Mouse (Mus musculus) 3T3-L1 (cell line): ENCODE data around the gene Arhgef11.

Experiments
- DNase-seq: peaks from one replicate; pipeline ENCODE4 v3.0.0-alpha.2; 2015; ENCODE audit warnings: low read depth, low spot score

Gene Arhgef11

GRCm38 (mm10) chr3:87761408-87762375 lies 144.3 kb downstream of the Arhgef11 start:
- peak; percentile 83 for DNase-seq

- no peak for DNase-seq
Measured at GRCm38 (mm10) chr3:87763202-87763601, 145.8 kb downstream of the Arhgef11 start.

GRCm38 (mm10) chr3:87763683-87764289 lies 146.4 kb downstream of the Arhgef11 start:
- DNase-seq: peak; percentile 93

GRCm38 (mm10) chr3:87764506-87764905 lies 147.1 kb downstream of the Arhgef11 start:
- DNase-seq: peak; percentile 74

DNA sequence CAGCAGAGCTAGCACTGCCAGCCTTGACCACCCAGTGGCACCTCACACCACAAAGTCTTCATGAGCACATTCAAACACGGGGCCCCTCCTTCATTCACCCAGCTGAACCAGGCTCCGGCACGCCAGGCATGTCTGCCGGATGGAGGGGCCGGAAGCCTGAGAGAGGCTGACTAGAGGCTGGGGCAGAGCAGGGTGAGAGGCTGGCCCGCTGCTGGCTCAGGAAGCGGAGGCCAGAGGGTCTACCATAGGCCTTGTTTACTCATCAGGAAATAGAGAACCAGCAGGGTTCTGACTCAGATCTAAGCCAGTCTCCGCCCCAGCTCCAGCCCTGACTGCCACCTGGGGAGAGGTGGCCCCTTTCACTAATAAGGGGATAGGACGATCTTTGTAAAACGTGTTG lies 147.7 kb downstream of the Arhgef11 start:
- DNase-seq: peak; percentile 77

- DNase-seq: no peak
Measured at GRCm38 (mm10) chr3:87765631-87766283, 148.4 kb downstream of the Arhgef11 start.

DNA sequence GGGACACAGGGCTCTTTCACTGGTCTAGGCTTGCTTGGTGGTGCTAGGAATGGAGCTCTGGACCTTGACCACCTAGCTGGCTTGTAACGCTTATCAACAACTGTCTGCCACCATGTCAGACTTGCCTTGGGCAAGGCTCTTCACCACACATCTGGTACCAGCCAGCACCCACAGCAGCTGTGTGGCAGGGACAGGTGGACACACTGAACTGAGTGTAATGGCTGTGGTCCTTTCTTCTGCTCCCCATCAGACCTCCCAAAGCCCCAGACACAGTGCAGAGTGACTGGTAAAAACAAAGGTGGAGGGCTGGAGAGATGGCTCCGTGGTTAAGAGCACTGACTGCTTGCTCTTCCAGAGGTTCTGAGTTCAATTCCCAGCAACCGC lies 148.9 kb downstream of the Arhgef11 start:
- DNase-seq: no peak

GRCm38 (mm10) chr3:87767764-87768163 lies 150.4 kb downstream of the Arhgef11 start:
- peak; percentile 31 for DNase-seq

GRCm38 (mm10) chr3:87768431-87768830 lies 151.1 kb downstream of the Arhgef11 start:
- DNase-seq: peak; percentile 51

DNA sequence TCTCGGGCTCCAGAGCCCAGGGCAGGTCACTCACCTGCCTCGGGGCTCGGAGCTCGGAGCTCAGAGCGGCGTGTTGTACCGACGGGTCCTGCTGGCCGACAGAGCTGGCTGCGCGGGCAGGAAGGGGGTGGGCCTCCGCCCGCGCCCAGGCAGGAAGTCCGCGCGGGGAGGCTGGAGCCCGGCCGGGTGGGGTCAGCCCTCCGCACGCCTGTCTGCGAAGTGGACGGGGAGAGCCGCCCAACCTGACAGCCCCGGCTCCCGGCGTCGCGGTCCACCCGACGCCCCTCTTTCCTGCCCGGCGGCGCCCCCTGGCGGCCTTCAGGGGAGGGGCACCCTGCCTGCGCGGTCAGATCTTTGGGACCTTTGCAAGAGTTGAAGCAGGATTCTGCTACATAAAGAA lies 151.5 kb downstream of the Arhgef11 start:
- peak; percentile 85 for DNase-seq

DNA sequence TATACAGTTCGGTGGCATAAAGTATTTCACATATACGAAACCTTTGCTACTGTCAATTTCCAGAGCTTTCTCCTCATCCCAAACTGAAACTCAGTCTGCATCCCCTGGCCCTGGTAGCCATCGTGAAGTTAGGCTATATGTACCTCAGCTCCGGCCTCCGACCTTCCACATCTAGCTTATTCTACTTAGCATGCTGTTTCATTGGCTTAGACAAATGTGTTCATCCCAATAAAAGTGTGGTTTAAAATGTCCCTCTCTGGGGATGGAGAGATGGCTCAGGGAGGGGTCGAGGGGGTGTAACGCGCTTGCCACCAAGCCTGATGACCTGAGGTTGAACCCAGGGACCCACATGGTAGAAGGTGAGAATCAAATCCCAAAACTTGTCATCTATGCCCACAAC lies 152.1 kb downstream of the Arhgef11 start:
- no peak for DNase-seq

DNA sequence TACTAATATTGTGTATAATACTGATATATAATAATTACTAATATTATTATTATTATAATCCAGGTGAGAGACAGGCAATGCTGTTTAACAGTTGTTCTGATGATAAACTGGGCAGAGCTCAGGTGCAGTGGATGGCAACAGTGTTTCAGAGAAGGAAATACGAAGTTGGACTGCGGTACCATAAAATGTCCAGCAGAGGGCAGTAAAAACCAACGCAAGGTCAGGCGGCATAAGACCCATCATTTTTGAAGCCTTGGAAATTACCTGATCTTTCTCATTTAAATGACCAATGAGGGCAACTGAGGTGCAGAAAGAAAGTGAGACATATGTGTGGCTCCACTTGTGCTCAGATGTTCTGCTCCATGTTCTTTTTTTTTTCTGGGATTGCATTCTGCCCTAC lies 152.9 kb downstream of the Arhgef11 start:
- DNase-seq: peak; percentile 86

DNA sequence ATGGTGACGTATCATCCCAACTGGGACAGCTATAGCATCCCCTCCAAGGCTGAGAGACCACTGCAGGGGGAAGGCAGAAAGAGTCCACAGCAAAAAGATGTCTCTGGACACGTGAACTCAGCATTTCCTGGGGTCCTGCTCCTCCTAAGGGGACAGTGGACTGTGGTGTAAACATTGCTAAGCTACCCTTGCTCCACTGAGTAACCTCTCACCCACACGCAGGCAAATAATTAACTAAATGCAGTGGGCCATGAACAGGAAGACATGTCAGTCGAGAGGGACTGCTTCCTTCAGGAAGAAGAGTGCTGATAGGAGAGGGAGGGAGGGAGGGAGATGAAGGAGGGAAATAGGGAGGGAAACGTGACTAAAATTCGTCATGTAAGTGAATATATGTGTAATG lies 153.7 kb downstream of the Arhgef11 start:
- no peak for DNase-seq

DNA sequence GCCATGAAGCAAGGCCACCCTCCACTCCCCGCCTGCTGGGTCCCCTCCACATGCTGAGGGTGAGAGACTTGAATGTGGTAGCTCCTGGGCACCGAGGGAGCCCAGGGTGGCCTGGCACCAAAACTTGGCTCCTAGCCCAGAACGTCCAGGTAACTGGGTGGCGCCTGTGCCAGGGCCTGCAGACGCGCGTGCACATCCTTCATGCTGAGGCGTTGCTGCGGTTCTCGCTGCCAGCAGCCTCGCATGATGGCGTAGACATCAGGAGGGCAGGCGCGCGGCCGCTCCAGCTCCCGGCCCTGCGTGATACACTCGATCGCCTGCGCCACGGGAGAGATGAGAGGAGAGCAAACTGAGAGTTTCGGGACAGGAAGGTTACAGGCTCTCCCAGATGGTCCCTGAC lies 160.9 kb downstream of the Arhgef11 start:
- DNase-seq: no peak

GRCm38 (mm10) chr3:87779086-87779485 lies 161.7 kb downstream of the Arhgef11 start:
- no peak for DNase-seq

GRCm38 (mm10) chr3:87783282-87784023 lies 166.1 kb downstream of the Arhgef11 start:
- DNase-seq: no peak

GRCm38 (mm10) chr3:87785156-87785555 lies 167.8 kb downstream of the Arhgef11 start:
- DNase-seq: no peak

DNA sequence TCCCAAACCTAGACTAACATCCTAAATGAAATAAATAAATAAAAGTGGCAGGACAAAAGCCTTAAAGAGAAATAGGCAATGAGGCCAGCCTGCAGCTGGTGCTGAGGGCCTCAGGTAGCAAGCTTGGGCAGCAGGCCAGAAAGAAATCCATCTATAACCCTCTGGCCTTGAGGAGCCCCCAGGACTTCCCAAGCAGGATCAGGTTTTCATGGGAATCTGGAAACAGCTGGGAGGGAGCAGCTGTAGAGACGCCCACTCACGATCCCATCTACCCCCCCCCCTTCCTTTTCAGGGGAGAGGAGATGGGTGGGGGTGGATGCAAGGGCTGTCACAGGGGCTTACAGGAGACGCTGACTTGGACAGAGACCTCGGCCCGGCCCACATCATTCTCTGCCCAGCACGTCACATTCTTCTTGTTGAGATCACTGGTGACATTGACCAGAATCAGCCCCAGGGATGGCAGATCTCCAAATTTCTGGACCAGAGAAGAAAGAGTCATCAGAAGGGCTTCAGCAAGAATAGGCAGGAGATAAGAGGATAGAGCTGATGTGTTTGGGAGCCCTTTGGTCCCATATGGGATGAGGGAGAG lies 168.4 kb downstream of the Arhgef11 start:
- no peak for DNase-seq
